Mouse (Mus musculus) liver, adult 2 months (tissue): Measurements from ENCODE around the gene Dapk2. TPM values are rescaled to one million over a fixed set of nuclear protein-coding genes. Genes with fewer than 3 reads are reported as not detected.

Experiments
- DNase-seq: peaks from one replicate; pipeline ENCODE4 v3.0.0-alpha.2; 2011; ENCODE audit warnings: low read depth, low spot score; ENCODE audit errors: extremely low read depth
- H3K27ac ChIP-seq: fragments of 200-500 bp; replicated peaks from 2 replicates; pipeline ENCODE4 v1.5.1; 2012; ENCODE audit warnings: low read depth, mild to moderate bottlenecking, control low read depth, inconsistent platforms, low read length; ENCODE audit not compliant: insufficient read depth
- H3K27me3 ChIP-seq: fragments of 200-500 bp; 2 replicates; pipeline ENCODE4 v1.6.1; 2012; ENCODE audit warnings: mild to moderate bottlenecking, moderate library complexity, low read length, inconsistent platforms; ENCODE audit not compliant: control insufficient read depth, insufficient read depth
- H3K36me3 ChIP-seq: fragments of 200-500 bp; 2 replicates; pipeline ENCODE4 v1.6.1; 2012; ENCODE audit warnings: low read length, inconsistent platforms; ENCODE audit not compliant: control insufficient read depth, insufficient read depth
- H3K4me1 ChIP-seq: fragments of 200-500 bp; 2 replicates; pipeline ENCODE4 v1.6.1; 2011; ENCODE audit warnings: low read length; ENCODE audit not compliant: control insufficient read depth, insufficient read depth
- H3K4me3 ChIP-seq: fragments of 200-500 bp; 2 replicates; pipeline ENCODE4 v1.5.1; 2011; ENCODE audit warnings: low read depth, mild to moderate bottlenecking, control low read depth, low read length, moderate library complexity; ENCODE audit not compliant: insufficient read depth
- H3K79me2 ChIP-seq: fragments of 200-500 bp; 2 replicates; pipeline ENCODE4 v1.6.1; 2012; ENCODE audit warnings: inconsistent platforms, mild to moderate bottlenecking, low read length, moderate library complexity; ENCODE audit not compliant: control insufficient read depth, insufficient read depth
- H3K9ac ChIP-seq: fragments of 200-500 bp; 2 replicates; pipeline ENCODE4 v1.6.1; 2012; ENCODE audit warnings: low read depth, mild to moderate bottlenecking, control low read depth, inconsistent platforms, low read length
- CTCF ChIP-seq: fragments of 200-500 bp; IDR thresholded peaks from 2 replicates; pipeline ENCODE4 v1.5.1; 2011; ENCODE audit warnings: low read depth, low read length, control low read depth
- POLR2A ChIP-seq: fragments of 200-500 bp; IDR thresholded peaks from 2 replicates; pipeline ENCODE4 v1.6.1; 2011; ENCODE audit warnings: low read length, control low read depth; ENCODE audit not compliant: insufficient read depth; ENCODE audit errors: extremely low read depth
- WGBS: fragments of 180-500 bp; shearing (Covaris S2); methylation state at CpG from one replicate; pipeline ENCODE4 v1.1.7; 2018; 5-methylcytosine and 5-hydroxymethylcytosine counted together
- polyA plus RNA-seq: library from polyadenylated mRNA; depleted of rRNA; stranded (reverse); fragments of >200 nt; gene quantifications from 2 replicates; pipeline ENCODE4 v1.2.3, GENCODE M21; 2012
- total RNA-seq: library from RNA; depleted of rRNA; stranded (reverse); fragments of >200 nt; gene quantifications from 2 replicates; pipeline ENCODE4 v1.2.3, GENCODE M21; 2014

The Dapk2 gene
- total and polyA plus RNA-seq, 2 experiments: 6.2 to 9.6 TPM

GRCm38 (mm10) chr9:66304320-66305090 lies 146.5 kb downstream of the Dapk2 start:
- Histone ChIP-seq H3K27me3 (no peaks in the 10 kb centered on the region), H3K27ac (no peak overlapping the region), H3K4me1 (no peaks in the 10 kb centered on the region), H3K36me3 (no peaks in the 10 kb centered on the region), H3K4me3 (no peak overlapping the region; the same call in 1 of the 2 replicates), H3K79me2 (no peaks in the 10 kb centered on the region), H3K9ac (no peak overlapping the region)
- 94% methylated on average over 3 of the region's 3 CpGs for WGBS
- no peak for TF ChIP-seq POLR2A
- no peak for TF ChIP-seq CTCF
- no peak for DNase-seq

- H3K27ac ChIP-seq: 0 out of 2 replicates have a peak overlapping the region, but pooled peaks have one; percentile 18
- no peaks in the 10 kb centered on the region for H3K36me3 ChIP-seq
- peak overlapping the region; percentile 45 for H3K4me3 ChIP-seq
- TF ChIP-seq POLR2A (no peak), CTCF (no peak)
- DNase-seq: peak; percentile 29
- H3K4me1 ChIP-seq: no peaks in the 10 kb centered on the region
- H3K79me2 ChIP-seq: no peaks in the 10 kb centered on the region
- WGBS: 60% methylated on average over 25 of the region's 25 CpGs
- no peaks in the 10 kb centered on the region for H3K27me3 ChIP-seq
- peak overlapping the region; percentile 60; the same call in 1 of the 2 replicates for H3K9ac ChIP-seq
These were observed 147.4 kb downstream of the Dapk2 start for GRCm38 (mm10) chr9:66305121-66306112.

GRCm38 (mm10) chr9:66306414-66306813 lies 148.4 kb downstream of the Dapk2 start:
- Histone ChIP-seq H3K27ac (no peak overlapping the region), H3K4me3 (no peak overlapping the region), H3K9ac (no peak overlapping the region), H3K36me3 (no peaks in the 10 kb centered on the region), H3K4me1 (no peaks in the 10 kb centered on the region), H3K27me3 (no peaks in the 10 kb centered on the region), H3K79me2 (no peaks in the 10 kb centered on the region)
- DNase-seq: no peak
- TF ChIP-seq CTCF: no peak
- no peak for TF ChIP-seq POLR2A
- WGBS: 83% methylated on average over 3 of the region's 3 CpGs

- Histone ChIP-seq H3K27me3 (no peaks in the 10 kb centered on the region), H3K36me3 (no peaks in the 10 kb centered on the region), H3K9ac (no peak overlapping the region), H3K27ac (no peak overlapping the region), H3K79me2 (no peaks in the 10 kb centered on the region), H3K4me1 (no peaks in the 10 kb centered on the region), H3K4me3 (no peak overlapping the region)
- WGBS: 44% methylated on average over 2 of the region's 2 CpGs
- TF ChIP-seq CTCF (no peak), POLR2A (no peak)
- DNase-seq: peak; percentile 36
These were observed 149.3 kb downstream of the Dapk2 start for GRCm38 (mm10) chr9:66307341-66307740.

GRCm38 (mm10) chr9:66308741-66309140 lies 150.7 kb downstream of the Dapk2 start:
- DNase-seq: no peak
- no peak overlapping the region for H3K4me3 ChIP-seq
- H3K79me2 ChIP-seq: no peaks in the 10 kb centered on the region
- WGBS: 85% methylated on average over 4 of the region's 4 CpGs
- H3K4me1 ChIP-seq: no peaks in the 10 kb centered on the region
- TF ChIP-seq POLR2A (no peak), CTCF (no peak)
- no peak overlapping the region for H3K27ac ChIP-seq
- H3K36me3 ChIP-seq: no peaks in the 10 kb centered on the region
- no peaks in the 10 kb centered on the region for H3K27me3 ChIP-seq
- no peak overlapping the region for H3K9ac ChIP-seq

GRCm38 (mm10) chr9:66311458-66311857 lies 153.4 kb downstream of the Dapk2 start:
- no peaks in the 10 kb centered on the region for H3K79me2 ChIP-seq
- H3K36me3 ChIP-seq: no peaks in the 10 kb centered on the region
- H3K9ac ChIP-seq: no peak overlapping the region
- H3K4me3 ChIP-seq: no peak overlapping the region
- TF ChIP-seq POLR2A (no peak), CTCF (no peak)
- no peak overlapping the region for H3K27ac ChIP-seq
- H3K27me3 ChIP-seq: no peaks in the 10 kb centered on the region
- WGBS: 62% methylated on average over 3 of the region's 3 CpGs
- no peaks in the 10 kb centered on the region for H3K4me1 ChIP-seq
- no peak for DNase-seq
